Mouse (Mus musculus): ENCODE measurements around the gene Ampd1. TPM values are rescaled to one million over a fixed set of nuclear protein-coding genes. Genes with fewer than 3 reads are reported as not detected.

Ampd1 gene
- polyA plus RNA-seq, 1 experiment from 2014 or later = 0.09 TPM

GRCm38 (mm10) chr3:103141287-103141686, 67.5 kb downstream of the Ampd1 start:
- WGBS = 77% methylated on average over 11 of the region's 11 CpGs
- H3K27me3 ChIP-seq = no peaks in the 10 kb centered on the region

DNA sequence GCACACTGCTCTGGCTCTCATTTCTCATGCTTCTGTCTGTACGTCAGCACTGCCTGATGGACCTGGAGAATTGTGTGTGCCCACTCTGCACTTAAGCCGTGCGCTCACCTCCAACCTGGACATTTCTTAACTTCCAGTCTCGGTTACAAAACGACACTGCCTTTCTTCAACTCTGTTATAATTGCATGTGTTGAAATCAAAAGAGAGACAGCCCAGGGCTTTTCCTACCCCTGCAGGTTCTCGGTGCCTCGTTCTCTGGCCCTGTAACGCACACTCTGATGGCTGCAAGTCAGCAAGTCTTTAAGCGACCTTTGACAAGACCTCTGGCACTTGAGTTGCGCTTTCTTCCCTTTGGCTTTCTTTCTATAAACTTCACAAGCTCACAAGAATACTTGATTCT, 68.6 kb downstream of the Ampd1 start:
- Histone ChIP-seq H3K4me1 (0 out of 2 replicates have a peak, but pooled peaks cover 11% of the 10 kb centered on the region), H3K9me3 (no peaks in the 10 kb centered on the region), H3K4me3 (no peak overlapping the region), H3K27ac (replicated peaks) (no peak overlapping the region), H3K9ac (replicated peaks) (no peak overlapping the region), H3K4me2 (replicated peaks) (no peak overlapping the region), H3K27me3 (no peaks in the 10 kb centered on the region), H3K36me3 (no peaks in the 10 kb centered on the region)
- 83% methylated on average over 10 of the region's 10 CpGs for WGBS
- ATAC-seq (replicated peaks) = no peak

More at GRCm38 (mm10) chr3:103141287-103141686, 67.5 kb downstream of the Ampd1 start:
- no peak overlapping the region for H3K9ac ChIP-seq (replicated peaks)
- 0 out of 2 replicates have a peak, but pooled peaks cover 2% of the 10 kb centered on the region for H3K4me1 ChIP-seq
- no peak overlapping the region for H3K4me3 ChIP-seq
- no peak for ATAC-seq (replicated peaks)
- H3K27ac ChIP-seq (replicated peaks) = no peak overlapping the region
- H3K9me3 ChIP-seq = no peaks in the 10 kb centered on the region
- no peak overlapping the region for H3K4me2 ChIP-seq (replicated peaks)
- H3K36me3 ChIP-seq = no peaks in the 10 kb centered on the region

GRCm38 (mm10) chr3:103145336-103145735, 71.5 kb downstream of the Ampd1 start:
- no peak overlapping the region for H3K4me2 ChIP-seq (replicated peaks)
- WGBS = 74% methylated on average over 2 of the region's 2 CpGs
- 0 out of 2 replicates have a peak, but pooled peaks cover 11% of the 10 kb centered on the region for H3K4me1 ChIP-seq
- no peak overlapping the region for H3K4me3 ChIP-seq
- H3K36me3 ChIP-seq = no peaks in the 10 kb centered on the region
- H3K9me3 ChIP-seq = no peaks in the 10 kb centered on the region
- ATAC-seq (replicated peaks) = no peak
- no peak overlapping the region for H3K9ac ChIP-seq (replicated peaks)
- H3K27ac ChIP-seq (replicated peaks) = no peak overlapping the region
- no peaks in the 10 kb centered on the region for H3K27me3 ChIP-seq

DNA sequence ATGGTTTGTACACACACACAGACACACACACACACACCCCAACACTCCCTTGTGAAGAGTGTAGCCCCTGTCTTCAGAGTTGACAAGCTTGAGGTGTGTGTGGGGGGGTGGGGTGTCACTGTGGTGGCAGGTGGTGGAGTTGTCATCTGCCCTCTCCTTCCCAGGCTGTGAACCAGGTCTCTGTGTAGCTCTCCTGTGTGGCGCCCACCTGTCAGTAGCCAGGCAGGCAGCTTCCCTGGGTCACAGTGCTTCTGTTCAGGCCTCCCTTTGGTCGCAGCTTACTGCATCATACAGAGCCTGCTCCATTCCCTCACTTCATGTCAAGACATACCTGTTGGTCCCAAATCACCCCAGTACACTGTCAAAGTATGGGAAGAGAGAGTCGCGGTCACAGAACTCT, 72.0 kb downstream of the Ampd1 start:
- no peak overlapping the region for H3K27ac ChIP-seq (replicated peaks)
- no peak for ATAC-seq (replicated peaks)
- 0 out of 2 replicates have a peak, but pooled peaks cover 11% of the 10 kb centered on the region for H3K4me1 ChIP-seq
- no peak overlapping the region for H3K9ac ChIP-seq (replicated peaks)
- no peak overlapping the region for H3K4me3 ChIP-seq
- WGBS = 75% methylated on average over 4 of the region's 4 CpGs
- H3K9me3 ChIP-seq = no peaks in the 10 kb centered on the region
- no peaks in the 10 kb centered on the region for H3K27me3 ChIP-seq
- no peaks in the 10 kb centered on the region for H3K36me3 ChIP-seq
- H3K4me2 ChIP-seq (replicated peaks) = no peak overlapping the region

DNA sequence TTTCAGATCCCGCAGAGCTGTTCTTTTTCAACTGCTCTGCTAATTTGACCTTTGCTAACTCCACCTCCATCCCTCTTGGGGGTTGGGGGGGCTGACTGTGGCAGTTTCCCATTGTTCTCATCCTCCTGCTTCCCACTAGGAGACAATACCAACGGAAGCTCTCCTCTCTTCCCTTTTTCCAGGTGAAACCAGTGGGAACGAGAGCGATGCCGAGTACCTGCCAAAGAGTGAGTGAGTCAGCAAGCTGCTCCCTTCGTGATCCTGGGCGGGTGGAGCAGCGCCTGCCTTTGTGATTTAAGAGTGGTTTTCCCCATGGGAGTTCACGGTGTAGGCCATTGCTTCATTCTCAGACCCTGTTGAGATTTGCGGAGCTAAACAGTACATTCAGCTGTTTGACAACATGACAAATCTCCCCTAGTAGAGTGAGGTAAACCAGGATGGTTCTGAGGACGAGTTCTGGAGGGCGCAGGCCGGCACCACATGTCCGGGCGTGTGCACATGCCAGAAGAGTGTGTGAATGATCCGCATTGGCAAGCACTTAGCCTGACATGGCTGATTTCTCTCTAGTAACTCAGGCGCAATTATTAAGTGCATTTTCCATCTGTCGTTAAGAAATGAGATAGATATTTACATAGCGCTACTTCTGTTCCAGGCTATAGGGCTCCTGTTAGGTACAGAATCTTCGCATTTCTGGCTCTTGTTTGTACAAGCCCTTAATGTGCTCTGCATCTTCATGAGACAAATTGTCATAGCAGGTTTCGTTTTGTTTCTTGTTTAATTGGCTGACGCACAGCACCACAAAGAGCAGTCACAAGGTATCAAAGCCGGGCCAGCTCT, 72.7 kb downstream of the Ampd1 start:
- Histone ChIP-seq H3K27me3 (no peaks in the 10 kb centered on the region), H3K36me3 (no peaks in the 10 kb centered on the region), H3K9me3 (no peaks in the 10 kb centered on the region), H3K4me1 (0 out of 2 replicates have a peak, but pooled peaks cover 11% of the 10 kb centered on the region), H3K27ac (replicated peaks) (no peak overlapping the region), H3K4me3 (no peak overlapping the region), H3K9ac (replicated peaks) (no peak overlapping the region), H3K4me2 (replicated peaks) (no peak overlapping the region)
- 53% methylated on average over 23 of the region's 23 CpGs for WGBS
- no peak for ATAC-seq (replicated peaks)

DNA sequence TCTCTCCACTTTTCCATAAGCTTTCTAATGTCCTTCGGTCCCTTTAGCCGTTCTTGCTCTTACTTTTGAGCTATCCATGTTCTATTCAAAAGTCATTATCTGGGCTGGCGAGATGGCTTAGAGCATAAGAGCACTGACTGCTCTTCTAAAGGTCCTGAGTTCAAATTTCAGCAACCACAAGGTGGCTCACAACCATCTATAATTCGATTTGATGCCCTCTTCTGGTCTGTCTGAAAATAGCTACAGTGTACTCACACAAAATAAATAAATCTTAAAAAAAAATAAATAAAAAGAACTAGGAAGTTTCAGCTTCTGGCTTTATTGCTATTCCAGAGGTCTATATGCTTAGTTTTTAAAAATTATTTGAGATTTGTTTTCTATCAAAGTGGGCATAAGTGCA, 74.0 kb downstream of the Ampd1 start:
- Histone ChIP-seq H3K27ac (replicated peaks) (no peak overlapping the region), H3K36me3 (no peaks in the 10 kb centered on the region), H3K4me2 (replicated peaks) (no peak overlapping the region), H3K27me3 (no peaks in the 10 kb centered on the region), H3K9me3 (no peaks in the 10 kb centered on the region), H3K4me3 (no peak overlapping the region), H3K4me1 (0 out of 2 replicates have a peak, but pooled peaks cover 11% of the 10 kb centered on the region), H3K9ac (replicated peaks) (no peak overlapping the region)
- no peak for ATAC-seq (replicated peaks)
- WGBS = 86% methylated on average over 4 of the region's 4 CpGs

- H3K4me2 ChIP-seq (replicated peaks) = no peak overlapping the region
- no peaks in the 10 kb centered on the region for H3K27me3 ChIP-seq
- H3K9ac ChIP-seq (replicated peaks) = no peak overlapping the region
- no peak for ATAC-seq (replicated peaks)
- no peaks in the 10 kb centered on the region for H3K36me3 ChIP-seq
- 0 out of 2 replicates have a peak, but pooled peaks cover 11% of the 10 kb centered on the region for H3K4me1 ChIP-seq
- no peak overlapping the region for H3K4me3 ChIP-seq
- 90% methylated on average over 10 of the region's 10 CpGs for WGBS
- no peak overlapping the region for H3K27ac ChIP-seq (replicated peaks)
- H3K9me3 ChIP-seq = no peaks in the 10 kb centered on the region
Observed at GRCm38 (mm10) chr3:103148941-103149340, 75.1 kb downstream of the Ampd1 start.

Other genes with a start within 250 kb of the Ampd1 start
- gene Sycp1, start 137.9 kb upstream of the Ampd1 start, polyA plus RNA-seq (2015; fragmentation: Nextera tagmentation; extraction: Ambion mirVana) = not detected in 2 replicates
- gene Nr1h5, start 109.9 kb upstream of the Ampd1 start, polyA plus RNA-seq (2015; fragmentation: Nextera tagmentation; extraction: Ambion mirVana) = 0.13 TPM in 2 replicates
- gene Sike1, start 78.3 kb upstream of the Ampd1 start, polyA plus RNA-seq (2015; fragmentation: Nextera tagmentation; extraction: Ambion mirVana) = 54.9 and 55.8 TPM in 2 replicates
- gene Csde1, start 53.6 kb upstream of the Ampd1 start, polyA plus RNA-seq (2015; fragmentation: Nextera tagmentation; extraction: Ambion mirVana) = 455 and 463 TPM in 2 replicates
- 120 and 122 TPM in 2 replicates for gene Nras, start 15.7 kb upstream of the Ampd1 start, polyA plus RNA-seq (2015; fragmentation: Nextera tagmentation; extraction: Ambion mirVana)
- 0.84 and 1.4 TPM in 2 replicates for gene Dennd2c, start 28.6 kb downstream of the Ampd1 start, polyA plus RNA-seq (2015; fragmentation: Nextera tagmentation; extraction: Ambion mirVana)
- gene Bcas2, start 97.6 kb downstream of the Ampd1 start, polyA plus RNA-seq (2015; fragmentation: Nextera tagmentation; extraction: Ambion mirVana) = 244 and 247 TPM in 2 replicates
- 32.2 and 32.6 TPM in 2 replicates for gene Trim33, start 205.3 kb downstream of the Ampd1 start, polyA plus RNA-seq (2015; fragmentation: Nextera tagmentation; extraction: Ambion mirVana)

All from forebrain, embryonic 15.5 days (tissue).